Mouse (Mus musculus) forebrain, embryonic 15.5 days (tissue): Measurements from ENCODE around the gene Fam69b. TPM values are rescaled to one million over a fixed set of nuclear protein-coding genes. Genes with fewer than 3 reads are reported as not detected.
A peak's percentile ranks its signal among the peaks of the same experiment; 100 is the strongest.
"Not testable (repeated sequence)": the region's sequence is repeated elsewhere in the genome, so short reads cannot be mapped to it uniquely, and the experiment has no call there.

ENCODE experiments used
- ATAC-seq: fragments of 200-750 bp; cut with Nextera tagmentation; replicated peaks from 2 replicates; pipeline ENCODE4 v1.8.0; 2017; ENCODE audit warnings: mild to moderate bottlenecking, moderate TSS enrichment, moderate library complexity
- H3K27ac ChIP-seq: fragments of 300-500 bp; sonication (generic); replicated peaks from 2 replicates; pipeline ENCODE4 v1.5.1; 2015; ENCODE audit warnings: mild to moderate bottlenecking, inconsistent platforms
- H3K27me3 ChIP-seq: fragments of 300-500 bp; sonication (generic); 2 replicates; pipeline ENCODE4 v1.6.1; 2015; ENCODE audit warnings: inconsistent platforms
- H3K36me3 ChIP-seq: fragments of 300-500 bp; sonication (generic); 2 replicates; pipeline ENCODE4 v1.6.1; 2015; ENCODE audit warnings: mild to moderate bottlenecking, inconsistent platforms
- H3K4me1 ChIP-seq: fragments of 300-500 bp; sonication (generic); 2 replicates; pipeline ENCODE4 v1.6.1; 2015; ENCODE audit warnings: inconsistent platforms
- H3K4me2 ChIP-seq: fragments of 300-500 bp; sonication (generic); replicated peaks from 2 replicates; pipeline ENCODE4 v1.6.1; 2015; ENCODE audit warnings: mild to moderate bottlenecking, inconsistent platforms
- H3K4me3 ChIP-seq: fragments of 300-500 bp; sonication (generic); 2 replicates; pipeline ENCODE4 v1.5.1; 2015; ENCODE audit warnings: mild to moderate bottlenecking, inconsistent platforms
- H3K9ac ChIP-seq: fragments of 300-500 bp; sonication (generic); replicated peaks from 2 replicates; pipeline ENCODE4 v1.6.1; 2015; ENCODE audit warnings: mild to moderate bottlenecking, inconsistent platforms
- H3K9me3 ChIP-seq: fragments of 300-500 bp; sonication (generic); 2 replicates; pipeline ENCODE4 v1.6.1; 2016; ENCODE audit warnings: inconsistent platforms
- WGBS: fragments of 180-500 bp; shearing (Covaris S2); methylation state at CpG from one replicate; pipeline ENCODE4 v1.1.7; 2015; ENCODE audit warnings: mixed read lengths; 5-methylcytosine and 5-hydroxymethylcytosine counted together
- polyA plus RNA-seq: library from polyadenylated mRNA; unstranded; fragments of >200 nt; fragmentation: Nextera tagmentation; extraction: Ambion mirVana; gene quantifications from 2 replicates; pipeline ENCODE4 v1.2.1, GENCODE M21; 2015

Fam69b gene
- polyA plus RNA-seq, 1 experiment from 2014 or later, result 121 TPM

GRCm38 (mm10) chr2:26646643-26647293 lies 18.5 kb downstream of the Fam69b start:
- no peaks in the 10 kb centered on the region for H3K9me3 ChIP-seq
- peak; percentile 97 for ATAC-seq
- no peak overlapping the region for H3K27ac ChIP-seq
- no peaks in the 10 kb centered on the region for H3K4me1 ChIP-seq
- H3K4me2 ChIP-seq, result no peak overlapping the region
- no peak overlapping the region for H3K4me3 ChIP-seq
- no peak overlapping the region for H3K9ac ChIP-seq
- no peaks in the 10 kb centered on the region for H3K27me3 ChIP-seq
- no peaks in the 10 kb centered on the region for H3K36me3 ChIP-seq
- 24% methylated on average over 3 of the region's 3 CpGs for WGBS

DNA sequence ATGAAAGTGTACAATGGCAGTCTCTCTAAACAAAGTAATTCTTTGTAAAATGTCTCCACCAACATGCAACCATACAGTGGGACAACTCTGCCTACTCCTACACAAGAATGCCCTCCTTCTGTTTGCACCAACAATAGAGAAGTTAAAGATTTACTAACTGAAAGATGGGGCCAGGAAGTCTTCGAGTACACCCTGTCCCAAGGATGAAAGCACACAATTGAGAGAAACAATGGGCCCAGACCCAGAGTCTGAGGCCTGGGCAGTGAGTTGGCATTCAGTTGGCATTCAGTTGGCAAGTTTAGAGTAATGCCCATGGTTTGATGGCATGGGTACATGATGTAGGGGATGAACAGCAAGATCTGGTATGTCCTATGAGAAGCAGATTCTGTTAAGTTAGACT lies 26.4 kb downstream of the Fam69b start:
- Histone ChIP-seq H3K27ac (no peak overlapping the region), H3K4me3 (no peak overlapping the region), H3K27me3 (no peaks in the 10 kb centered on the region), H3K9ac (no peak overlapping the region), H3K4me2 (no peak overlapping the region), H3K9me3 (no peaks in the 10 kb centered on the region), H3K36me3 (no peaks in the 10 kb centered on the region), H3K4me1 (no peaks in the 10 kb centered on the region)
- ATAC-seq, result no peak
- 73% methylated on average over 1 of the region's 1 CpGs for WGBS

DNA sequence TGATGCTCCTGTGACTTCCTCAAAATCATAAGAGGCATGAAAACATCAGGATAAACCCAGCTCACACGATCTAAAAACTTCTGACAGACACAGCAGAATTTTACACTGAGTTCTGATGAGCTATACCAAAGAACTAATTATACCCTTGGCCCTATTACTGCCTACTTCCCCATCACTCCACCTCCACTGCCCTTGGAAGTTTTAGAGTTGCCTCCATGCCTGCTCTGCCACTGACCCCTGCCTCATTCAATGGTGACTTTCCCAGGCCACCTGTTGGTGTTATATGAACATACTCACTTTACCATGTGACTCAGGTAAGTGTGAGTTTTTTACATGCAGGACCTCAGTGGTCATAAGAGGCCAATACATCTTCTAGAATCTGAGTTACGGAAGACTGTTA lies 29.2 kb downstream of the Fam69b start:
- no peaks in the 10 kb centered on the region for H3K36me3 ChIP-seq
- no peak for ATAC-seq
- no peak overlapping the region for H3K4me3 ChIP-seq
- H3K27ac ChIP-seq, result no peak overlapping the region
- WGBS, result 86% methylated on average over 2 of the region's 2 CpGs
- no peaks in the 10 kb centered on the region for H3K9me3 ChIP-seq
- peaks cover 6% of the 10 kb centered on the region; the same call in 1 of the 2 replicates for H3K4me1 ChIP-seq
- H3K9ac ChIP-seq, result no peak overlapping the region
- H3K4me2 ChIP-seq, result no peak overlapping the region
- H3K27me3 ChIP-seq, result no peaks in the 10 kb centered on the region

DNA sequence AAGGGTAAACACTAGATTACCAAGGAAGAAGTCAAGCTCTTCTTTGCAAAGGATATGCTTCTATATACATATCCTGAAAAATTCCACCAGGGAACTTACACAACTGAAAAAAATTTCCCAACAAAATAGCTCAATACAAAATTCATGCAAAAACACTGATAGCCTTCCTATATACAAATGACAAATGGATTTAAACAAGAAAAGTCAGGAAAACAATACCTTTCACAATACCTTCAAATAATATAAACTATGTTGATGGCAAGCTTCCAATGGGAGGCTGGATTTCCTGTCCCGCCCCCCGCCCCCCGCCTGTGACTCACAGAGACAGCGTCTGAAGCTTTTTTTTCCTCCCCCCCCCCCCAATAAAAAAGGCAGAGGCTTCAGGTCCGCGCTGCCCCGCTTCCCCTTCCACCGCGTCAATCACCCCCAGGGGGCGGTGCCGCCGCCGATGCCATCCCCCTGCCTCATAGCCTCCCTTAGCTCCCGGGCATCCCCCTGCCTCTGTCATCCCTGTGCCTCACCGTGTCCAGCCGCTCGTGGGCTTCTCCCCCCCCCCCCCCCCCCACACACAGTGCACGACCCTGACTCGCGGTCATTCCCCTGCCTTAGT lies 33.0 kb downstream of the Fam69b start:
- peak overlapping the region; percentile 34 for H3K4me3 ChIP-seq
- H3K4me2 ChIP-seq, result peak overlapping the region; percentile 54
- H3K27ac ChIP-seq, result no peak overlapping the region
- ATAC-seq, result no peak
- peaks cover 6% of the 10 kb centered on the region; the same call in 1 of the 2 replicates for H3K4me1 ChIP-seq
- 2% methylated on average over 20 of the region's 20 CpGs for WGBS
- H3K27me3 ChIP-seq, result no peaks in the 10 kb centered on the region
- H3K36me3 ChIP-seq, result no peaks in the 10 kb centered on the region
- no peaks in the 10 kb centered on the region for H3K9me3 ChIP-seq
- peak overlapping the region; percentile 15; the same call in 1 of the 2 replicates for H3K9ac ChIP-seq

- Histone ChIP-seq H3K36me3 (no peaks in the 10 kb centered on the region), H3K4me2 (peak overlapping the region; percentile 54), H3K4me3 (peak overlapping the region; percentile 34), H3K9me3 (no peaks in the 10 kb centered on the region), H3K27me3 (no peaks in the 10 kb centered on the region), H3K27ac (no peak overlapping the region), H3K9ac (peak overlapping the region; percentile 15; the same call in 1 of the 2 replicates), H3K4me1 (peaks cover 6% of the 10 kb centered on the region; the same call in 1 of the 2 replicates)
- ATAC-seq, result no peak
- WGBS, result 50% methylated on average over 29 of the region's 29 CpGs
Measured at GRCm38 (mm10) chr2:26661768-26662508, 33.7 kb downstream of the Fam69b start.

DNA sequence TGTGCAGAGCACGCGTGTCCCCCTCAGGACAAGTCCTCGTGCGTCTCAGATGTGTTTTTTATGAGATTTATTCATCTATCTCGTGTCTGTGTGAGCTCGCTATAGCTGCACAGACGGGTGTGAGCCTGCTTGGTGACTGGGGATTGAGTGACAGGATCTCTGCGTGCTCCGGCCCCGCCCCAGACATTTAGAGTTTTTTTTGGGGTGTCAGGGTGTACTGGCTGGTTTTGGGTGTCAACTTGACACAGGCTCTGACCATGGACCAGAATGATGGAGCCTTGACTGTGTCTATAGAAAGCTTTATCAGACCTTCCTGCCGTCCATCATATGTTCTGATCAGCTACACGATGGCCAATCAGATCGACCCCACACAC lies 34.2 kb downstream of the Fam69b start:
- H3K9ac ChIP-seq, result no peak overlapping the region
- no peaks in the 10 kb centered on the region for H3K27me3 ChIP-seq
- H3K27ac ChIP-seq, result no peak overlapping the region
- no peak overlapping the region for H3K4me3 ChIP-seq
- H3K4me2 ChIP-seq, result no peak overlapping the region
- 83% methylated on average over 13 of the region's 13 CpGs for WGBS
- no peaks in the 10 kb centered on the region for H3K9me3 ChIP-seq
- no peak for ATAC-seq
- peaks cover 6% of the 10 kb centered on the region; the same call in 1 of the 2 replicates for H3K4me1 ChIP-seq
- no peaks in the 10 kb centered on the region for H3K36me3 ChIP-seq

GRCm38 (mm10) chr2:26663112-26663511 lies 34.9 kb downstream of the Fam69b start:
- Histone ChIP-seq H3K4me2 (no peak overlapping the region), H3K4me1 (peaks cover 6% of the 10 kb centered on the region; the same call in 1 of the 2 replicates), H3K9me3 (no peaks in the 10 kb centered on the region), H3K27ac (no peak overlapping the region), H3K4me3 (no peak overlapping the region), H3K27me3 (no peaks in the 10 kb centered on the region), H3K9ac (no peak overlapping the region), H3K36me3 (no peaks in the 10 kb centered on the region)
- WGBS, result 81% methylated on average over 10 of the region's 10 CpGs
- no peak for ATAC-seq

GRCm38 (mm10) chr2:26663551-26663950 lies 35.3 kb downstream of the Fam69b start:
- not testable (repeated sequence) for H3K4me1 ChIP-seq, H3K27ac ChIP-seq, H3K9me3 ChIP-seq, H3K4me3 ChIP-seq, H3K9ac ChIP-seq, ATAC-seq, H3K27me3 ChIP-seq, H3K36me3 ChIP-seq, H3K4me2 ChIP-seq
- 84% methylated on average over 1 of the region's 1 CpGs for WGBS

- H3K9ac ChIP-seq, result no peak overlapping the region
- no peaks in the 10 kb centered on the region for H3K27me3 ChIP-seq
- ATAC-seq, result no peak
- H3K27ac ChIP-seq, result no peak overlapping the region
- H3K4me1 ChIP-seq, result no peaks in the 10 kb centered on the region
- no peak overlapping the region for H3K4me3 ChIP-seq
- H3K9me3 ChIP-seq, result no peaks in the 10 kb centered on the region
- no peaks in the 10 kb centered on the region for H3K36me3 ChIP-seq
- H3K4me2 ChIP-seq, result no peak overlapping the region
Measured at GRCm38 (mm10) chr2:26668746-26669145, 40.5 kb downstream of the Fam69b start.

- Histone ChIP-seq H3K9me3 (no peaks in the 10 kb centered on the region), H3K4me2 (no peak within 1 kb of the TSS), H3K9ac (no peak within 1 kb of the TSS), H3K4me1 (no peaks in the 10 kb centered on the region), H3K27me3 (no peaks in the 10 kb centered on the region), H3K27ac (no peak within 1 kb of the TSS), H3K4me3 (no peak within 1 kb of the TSS), H3K36me3 (no peaks in the 10 kb centered on the region)
- ATAC-seq, result no peak
- 93% methylated on average over 3 of the region's 3 CpGs for WGBS
Measured at GRCm38 (mm10) chr2:26671182-26671581, 42.9 kb downstream of the Fam69b start, which contains the start of gene Lcn4. Gene Lcn4, minus strand, starts transcription at chr2:26671282.
